Mouse (Mus musculus) embryonic facial prominence, embryonic 15.5 days (tissue): ENCODE measurements around the gene Srpx2. TPM values are rescaled to one million over a fixed set of nuclear protein-coding genes. Genes with fewer than 3 reads are reported as not detected.

Experiments used
- ATAC-seq: fragments of 200-750 bp; cut with Nextera tagmentation; 2 replicates; pipeline ENCODE4 v1.8.0; 2017; ENCODE audit warnings: low read depth, moderate TSS enrichment; ENCODE audit not compliant: insufficient number of reproducible peaks, low FRiP score, low TSS enrichment
- H3K27ac ChIP-seq: fragments of 300-500 bp; sonication (generic); replicated peaks from 2 replicates; pipeline ENCODE4 v1.5.1; 2015; ENCODE audit warnings: mild to moderate bottlenecking, inconsistent platforms
- H3K27me3 ChIP-seq: fragments of 300-500 bp; sonication (generic); 2 replicates; pipeline ENCODE4 v1.6.1; 2015; ENCODE audit warnings: inconsistent platforms
- H3K36me3 ChIP-seq: fragments of 300-500 bp; sonication (generic); 2 replicates; pipeline ENCODE4 v1.6.1; 2015; ENCODE audit warnings: mild to moderate bottlenecking, inconsistent platforms
- H3K4me1 ChIP-seq: fragments of 300-500 bp; sonication (generic); 2 replicates; pipeline ENCODE4 v1.6.1; 2015; ENCODE audit warnings: inconsistent platforms
- H3K4me2 ChIP-seq: fragments of 300-500 bp; sonication (generic); replicated peaks from 2 replicates; pipeline ENCODE4 v1.6.1; 2015; ENCODE audit warnings: mild to moderate bottlenecking, inconsistent platforms
- H3K4me3 ChIP-seq: fragments of 300-500 bp; sonication (generic); replicated peaks from 2 replicates; pipeline ENCODE4 v1.5.1; 2015; ENCODE audit warnings: mild to moderate bottlenecking, inconsistent platforms
- H3K9ac ChIP-seq: fragments of 300-500 bp; sonication (generic); 2 replicates; pipeline ENCODE4 v1.6.1; 2015; ENCODE audit warnings: inconsistent platforms
- H3K9me3 ChIP-seq: fragments of 300-500 bp; sonication (generic); replicated peaks from 2 replicates; pipeline ENCODE4 v1.6.1; 2016; ENCODE audit warnings: inconsistent platforms
- WGBS: fragments of 180-500 bp; shearing (Covaris S2); methylation state at CpG from one replicate; pipeline ENCODE4 v1.1.7; 2015; 5-methylcytosine and 5-hydroxymethylcytosine counted together
- polyA plus RNA-seq: library from polyadenylated mRNA; unstranded; fragments of >200 nt; fragmentation: Nextera tagmentation; extraction: Ambion mirVana; gene quantifications from 2 replicates; pipeline ENCODE4 v1.2.1, GENCODE M21; 2015

Gene Srpx2
- polyA plus RNA-seq, 1 experiment from 2014 or later = 12.1 TPM

- no peaks in the 10 kb centered on the region for H3K9me3 ChIP-seq
- H3K4me3 ChIP-seq = no peak overlapping the region
- no peak overlapping the region for H3K9ac ChIP-seq
- WGBS = 88% methylated on average over 4 of the region's 4 CpGs
- peaks cover 14% of the 10 kb centered on the region; the same call in 1 of the 2 replicates for H3K27me3 ChIP-seq
- H3K4me2 ChIP-seq = no peak overlapping the region
- ATAC-seq = no peak
- no peaks in the 10 kb centered on the region for H3K4me1 ChIP-seq
- no peaks in the 10 kb centered on the region for H3K36me3 ChIP-seq
- H3K27ac ChIP-seq = no peak overlapping the region
Observed at GRCm38 (mm10) chrX:133936605-133937225, 28.5 kb downstream of the Srpx2 start.

- H3K4me1 ChIP-seq = no peaks in the 10 kb centered on the region
- H3K4me2 ChIP-seq = no peak overlapping the region
- no peaks in the 10 kb centered on the region for H3K36me3 ChIP-seq
- no peak for ATAC-seq
- no peaks in the 10 kb centered on the region for H3K9me3 ChIP-seq
- H3K27ac ChIP-seq = no peak overlapping the region
- WGBS = 56% methylated on average over 1 of the region's 1 CpGs
- no peak overlapping the region for H3K9ac ChIP-seq
- H3K4me3 ChIP-seq = no peak overlapping the region
- H3K27me3 ChIP-seq = 0 out of 2 replicates have a peak, but pooled peaks cover 10% of the 10 kb centered on the region
Observed at GRCm38 (mm10) chrX:133939561-133939960, 31.3 kb downstream of the Srpx2 start.

GRCm38 (mm10) chrX:133947427-133947826 lies 39.2 kb downstream of the Srpx2 start:
- Histone ChIP-seq H3K4me1 (no peaks in the 10 kb centered on the region), H3K9ac (no peak overlapping the region), H3K9me3 (no peaks in the 10 kb centered on the region), H3K27me3 (peaks cover 16% of the 10 kb centered on the region), H3K36me3 (no peaks in the 10 kb centered on the region), H3K27ac (no peak overlapping the region), H3K4me2 (no peak overlapping the region), H3K4me3 (no peak overlapping the region)
- no peak; the same call in 1 of the 2 replicates for ATAC-seq
- WGBS = 32% methylated on average over 3 of the region's 3 CpGs

GRCm38 (mm10) chrX:133954661-133955060 lies 46.4 kb downstream of the Srpx2 start:
- H3K4me2 ChIP-seq = no peak overlapping the region
- H3K27me3 ChIP-seq = peaks cover 4% of the 10 kb centered on the region; the same call in 1 of the 2 replicates
- 67% methylated on average over 7 of the region's 7 CpGs for WGBS
- H3K36me3 ChIP-seq = no peaks in the 10 kb centered on the region
- ATAC-seq = no peak
- H3K4me1 ChIP-seq = no peaks in the 10 kb centered on the region
- no peaks in the 10 kb centered on the region for H3K9me3 ChIP-seq
- no peak overlapping the region for H3K4me3 ChIP-seq
- no peak overlapping the region for H3K27ac ChIP-seq
- no peak overlapping the region for H3K9ac ChIP-seq

- no peak overlapping the region for H3K27ac ChIP-seq
- H3K36me3 ChIP-seq = no peaks in the 10 kb centered on the region
- H3K4me2 ChIP-seq = no peak overlapping the region
- no peaks in the 10 kb centered on the region for H3K4me1 ChIP-seq
- H3K4me3 ChIP-seq = no peak overlapping the region
- no peak for ATAC-seq
- H3K9me3 ChIP-seq = no peaks in the 10 kb centered on the region
- WGBS = 59% methylated on average over 2 of the region's 2 CpGs
- no peak overlapping the region for H3K9ac ChIP-seq
- H3K27me3 ChIP-seq = no peaks in the 10 kb centered on the region; the same call in 1 of the 2 replicates
Observed at GRCm38 (mm10) chrX:133960617-133961016, 52.4 kb downstream of the Srpx2 start.

- Histone ChIP-seq H3K4me2 (no peak overlapping the region), H3K4me3 (no peak overlapping the region), H3K4me1 (no peaks in the 10 kb centered on the region), H3K27me3 (no peaks in the 10 kb centered on the region; the same call in 1 of the 2 replicates), H3K9ac (no peak overlapping the region), H3K36me3 (no peaks in the 10 kb centered on the region), H3K9me3 (no peaks in the 10 kb centered on the region), H3K27ac (no peak overlapping the region)
- WGBS = 74% methylated on average over 2 of the region's 2 CpGs
- no peak for ATAC-seq
Observed at GRCm38 (mm10) chrX:133964615-133965014, 56.4 kb downstream of the Srpx2 start.

- 11% methylated on average over 29 of the region's 29 CpGs for WGBS
- no peaks in the 10 kb centered on the region for H3K36me3 ChIP-seq
Observed at GRCm38 (mm10) chrX:133981231-133982002, 73.2 kb downstream of the Srpx2 start, which contains the start of gene Sytl4. Sytl4 (minus strand) TSS chrX:133981812.

More at GRCm38 (mm10) chrX:133981231-133982002, 73.2 kb downstream of the Srpx2 start, which contains the start of gene Sytl4:
- ATAC-seq = 0 out of 2 replicates have a peak, but pooled peaks have one; percentile 39
- no peaks in the 10 kb centered on the region for H3K4me1 ChIP-seq
- no peaks in the 10 kb centered on the region for H3K9me3 ChIP-seq
- H3K27ac ChIP-seq = no peak within 1 kb of the TSS
- H3K4me2 ChIP-seq = peak within 1 kb of the TSS; percentile 69
- H3K27me3 ChIP-seq = peaks cover 11% of the 10 kb centered on the region
- 0 out of 2 replicates have a peak within 1 kb of the TSS, but pooled peaks have one; percentile 2 for H3K9ac ChIP-seq
- peak within 1 kb of the TSS; percentile 48 for H3K4me3 ChIP-seq

Other genes with a start within 250 kb of the Srpx2 start
- 4.6 and 4.8 TPM in 2 replicates for gene Pcdh19, start 219.4 kb upstream of the Srpx2 start, polyA plus RNA-seq
- 58.9 and 59.1 TPM in 2 replicates for gene Tnmd, start 57.4 kb upstream of the Srpx2 start, polyA plus RNA-seq
- 146 and 156 TPM in 2 replicates for gene Tspan6, start 10.0 kb upstream of the Srpx2 start, polyA plus RNA-seq
- 3.3 and 4.3 TPM in 2 replicates for gene Sytl4, start 73.4 kb downstream of the Srpx2 start, polyA plus RNA-seq
- gene Cstf2, start 150.8 kb downstream of the Srpx2 start, polyA plus RNA-seq = 32.3 and 34.3 TPM in 2 replicates